Mouse (Mus musculus): Measurements from ENCODE around the gene Odf2. TPM values are rescaled to one million over a fixed set of nuclear protein-coding genes. Genes with fewer than 3 reads are reported as not detected.
"Not testable (repeated sequence)": the region's sequence is repeated elsewhere in the genome, so short reads cannot be mapped to it uniquely, and the experiment has no call there.

The Odf2 gene
- total RNA-seq, 1 experiment from 2014 or later: 66.3 TPM

DNA sequence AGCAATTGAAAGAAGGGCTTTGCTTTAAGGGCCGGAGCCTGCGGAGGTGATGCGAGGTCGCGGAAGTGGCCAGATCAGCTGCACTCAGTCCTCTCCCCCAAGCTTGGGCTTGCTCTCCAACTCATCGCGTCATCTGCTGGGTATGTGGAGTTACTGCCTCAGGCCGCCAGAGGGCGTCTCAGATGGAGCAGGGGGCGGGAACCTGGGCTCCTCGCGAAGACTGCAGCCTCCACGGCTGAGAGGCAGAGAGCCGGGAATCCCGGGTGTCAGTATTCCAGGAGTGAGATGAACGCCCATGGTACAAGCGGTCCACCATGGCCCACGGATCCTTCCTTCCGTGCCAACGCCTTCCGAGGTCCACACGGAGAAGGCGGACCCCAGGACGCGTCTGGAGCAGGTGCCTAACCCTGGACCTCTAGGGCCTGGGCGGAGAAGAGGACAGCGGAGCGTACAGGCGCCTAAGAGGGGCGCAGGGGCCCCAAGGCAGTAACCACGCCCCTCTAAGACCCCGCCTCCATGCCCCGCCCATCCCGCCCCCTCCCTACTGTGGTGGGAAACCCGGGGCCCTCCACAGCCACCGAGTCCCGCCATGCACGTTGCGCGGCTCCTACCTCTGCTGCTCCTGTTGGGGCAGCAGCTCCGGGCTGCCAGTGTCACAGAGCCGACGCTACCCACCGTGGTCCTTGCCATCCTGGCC lies 19.9 kb upstream of the Odf2 start, which contains the start of gene Cercam:
Gene Cercam (plus strand): TSS at position 216 of the 697 bp plus-strand sequence.
- peak; percentile 86 for DNase-seq

DNA sequence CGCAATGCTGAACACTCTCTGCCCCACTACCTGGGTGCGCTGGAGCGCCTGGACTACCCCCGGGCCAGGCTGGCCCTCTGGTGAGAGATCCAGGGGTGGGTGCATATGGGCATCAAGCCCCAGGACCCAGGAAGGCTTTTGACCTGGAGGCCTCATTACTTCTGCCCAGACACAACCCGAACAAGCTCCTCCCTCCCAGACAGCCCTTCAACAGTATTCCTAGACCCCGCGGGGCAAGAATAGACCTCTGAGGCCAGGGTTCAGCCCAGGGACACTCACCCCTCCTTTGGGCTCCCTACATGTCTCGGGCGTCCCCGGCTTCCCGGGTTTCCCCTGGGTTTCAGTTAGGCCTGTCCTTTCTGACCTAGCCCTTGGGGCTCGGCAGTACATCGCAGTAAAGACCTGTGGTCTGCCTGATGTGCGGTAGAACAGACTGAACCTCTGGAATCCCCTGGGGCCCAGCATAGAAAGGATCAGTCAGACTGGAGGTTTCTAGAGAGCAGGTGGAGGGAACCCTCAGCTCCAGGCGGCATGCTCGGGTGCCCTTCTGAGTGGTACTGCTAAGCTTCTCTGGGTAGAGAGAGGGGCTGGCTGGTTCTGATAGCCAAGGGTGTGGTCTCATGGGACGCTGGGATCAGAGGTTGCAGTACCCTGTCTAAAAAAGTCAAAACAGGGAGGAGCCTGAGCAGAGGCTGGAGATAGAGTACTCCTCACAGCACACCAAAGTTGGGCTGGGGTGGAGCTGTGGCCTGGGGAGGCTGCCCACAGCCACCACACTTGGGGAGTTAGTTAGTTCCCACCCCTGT lies 19.2 kb upstream of the Odf2 start:
- no peak for DNase-seq

DNA sequence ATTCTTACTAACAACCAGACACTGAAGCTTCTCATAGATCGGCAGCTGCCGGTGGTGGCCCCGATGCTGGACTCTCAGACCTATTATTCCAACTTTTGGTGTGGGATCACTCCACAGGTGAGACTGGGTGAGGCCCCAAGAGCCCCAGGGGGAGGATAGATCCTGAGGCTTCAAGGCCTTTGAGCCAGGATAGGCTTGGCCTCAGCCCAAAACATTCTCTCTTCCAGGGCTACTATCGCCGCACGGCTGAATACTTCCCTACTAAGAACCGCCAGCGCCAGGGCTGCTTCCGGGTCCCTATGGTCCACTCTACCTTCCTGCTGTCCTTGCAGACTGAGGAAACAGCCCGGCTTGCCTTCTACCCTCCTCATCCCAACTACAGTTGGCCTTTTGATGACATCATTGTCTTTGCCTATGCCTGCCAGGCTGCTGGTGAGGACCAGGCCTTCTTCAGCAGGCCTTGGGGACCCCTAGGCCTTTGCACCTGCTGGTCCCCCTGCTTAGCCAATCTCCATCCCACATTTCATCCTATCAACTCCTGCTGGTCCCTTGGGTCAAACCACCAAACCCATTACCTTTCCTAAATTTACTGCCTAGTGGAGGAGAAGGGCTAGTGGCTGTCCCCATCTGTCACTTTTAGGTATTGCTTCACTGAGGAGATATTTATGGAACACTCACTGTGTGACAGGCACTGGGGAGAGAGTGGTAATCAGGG lies 16.3 kb upstream of the Odf2 start:
- DNase-seq: no peak

DNA sequence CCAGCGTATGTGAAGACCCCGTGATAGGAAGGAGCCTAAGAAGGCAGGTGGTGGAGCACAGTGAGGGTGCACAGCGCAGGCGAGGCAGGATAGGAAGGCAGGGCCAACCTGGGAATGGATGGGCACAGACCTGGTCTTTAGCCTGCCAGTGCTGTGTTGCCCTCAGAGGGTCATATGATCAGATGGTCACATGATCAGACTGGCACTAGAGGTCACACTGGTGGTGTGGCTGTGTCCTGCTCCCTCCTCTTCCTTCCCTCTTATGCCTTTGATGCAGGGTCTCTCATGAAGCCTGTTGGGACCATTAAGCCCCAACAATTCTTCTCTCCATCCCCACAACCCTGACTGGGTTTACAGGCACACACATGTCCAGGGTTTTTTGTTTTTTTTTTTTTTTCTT lies 15.2 kb upstream of the Odf2 start:
- DNase-seq: no peak

DNA sequence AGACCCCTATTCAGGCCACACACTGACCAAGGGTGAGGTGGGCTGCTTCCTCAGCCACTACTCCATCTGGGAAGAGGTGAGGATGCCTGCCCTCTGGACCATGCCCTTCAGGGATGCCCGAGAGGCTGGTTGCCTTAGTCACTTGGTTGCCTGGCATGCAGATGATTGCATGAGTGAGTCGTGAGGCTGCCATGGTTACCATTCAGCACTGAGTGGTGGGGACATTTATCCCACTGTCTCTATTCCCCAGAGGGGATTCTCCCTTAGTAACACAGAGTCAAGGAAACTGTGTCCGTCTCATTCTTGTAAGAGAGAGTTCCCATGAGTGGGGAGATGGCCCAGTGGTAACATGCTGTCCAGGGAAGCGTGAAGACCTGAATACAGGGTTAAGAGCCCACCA lies 11.0 kb upstream of the Odf2 start:
- no peak for DNase-seq

DNA sequence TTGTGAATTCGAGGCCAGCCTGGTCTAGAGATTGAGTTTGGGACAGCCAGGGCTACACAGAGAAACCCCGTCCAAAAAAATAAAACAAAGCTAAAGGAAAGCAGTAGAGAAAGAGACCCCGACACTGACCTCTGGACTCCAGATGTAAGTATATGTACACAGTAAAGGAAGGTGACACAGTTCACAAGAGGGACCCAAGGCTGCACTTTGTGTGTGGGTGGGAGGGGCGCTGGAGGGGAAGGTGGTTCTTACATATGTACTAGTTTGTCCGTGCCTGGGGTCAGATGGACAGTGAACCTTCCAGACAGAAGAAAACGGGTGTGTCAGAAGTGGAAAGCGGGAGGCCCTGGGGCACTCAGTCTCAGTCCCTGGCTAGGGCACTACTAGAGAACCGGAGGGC lies 9.8 kb upstream of the Odf2 start:
- DNase-seq: no peak

DNA sequence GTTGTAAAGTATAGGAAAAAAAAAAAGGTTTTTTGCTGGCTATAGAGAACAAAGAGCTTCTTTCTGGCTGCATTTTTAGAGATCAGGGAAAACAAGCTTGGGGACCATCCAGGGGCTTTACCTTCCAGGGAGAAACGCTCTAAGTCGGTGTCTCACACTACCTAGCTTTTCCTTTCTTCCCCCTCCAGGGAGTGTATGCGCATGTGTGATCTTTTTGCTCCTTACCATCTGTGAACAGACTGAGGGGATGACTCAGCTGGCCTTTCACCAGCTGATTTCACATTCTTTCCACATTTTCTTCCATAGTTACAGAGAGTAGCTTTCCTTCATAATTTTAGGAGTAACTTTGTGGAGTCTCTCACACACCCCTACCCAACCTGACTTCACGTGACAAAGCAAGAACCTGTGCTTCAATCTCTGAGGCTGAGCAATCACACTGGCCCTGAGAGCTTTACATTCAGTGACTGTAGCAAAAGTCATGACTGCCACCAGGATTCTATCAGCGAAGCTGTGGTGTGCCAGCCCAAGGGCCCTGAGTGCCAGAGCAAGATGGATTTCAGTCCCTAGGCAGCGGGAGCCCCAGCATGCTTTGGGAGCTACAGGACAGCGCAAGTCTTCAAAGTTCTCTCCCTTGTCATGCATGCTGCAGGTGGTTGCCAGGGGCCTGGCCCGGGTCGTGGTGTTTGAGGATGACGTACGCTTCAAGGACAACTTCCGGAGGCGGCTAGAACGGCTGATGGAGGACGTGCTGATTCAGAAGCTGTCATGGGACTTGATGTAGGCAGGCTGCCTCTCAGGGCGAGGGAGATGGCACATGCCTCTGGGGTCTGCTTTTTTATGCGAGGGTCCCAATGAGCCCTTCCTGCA lies 8.8 kb upstream of the Odf2 start:
- DNase-seq: peak; percentile 74

DNA sequence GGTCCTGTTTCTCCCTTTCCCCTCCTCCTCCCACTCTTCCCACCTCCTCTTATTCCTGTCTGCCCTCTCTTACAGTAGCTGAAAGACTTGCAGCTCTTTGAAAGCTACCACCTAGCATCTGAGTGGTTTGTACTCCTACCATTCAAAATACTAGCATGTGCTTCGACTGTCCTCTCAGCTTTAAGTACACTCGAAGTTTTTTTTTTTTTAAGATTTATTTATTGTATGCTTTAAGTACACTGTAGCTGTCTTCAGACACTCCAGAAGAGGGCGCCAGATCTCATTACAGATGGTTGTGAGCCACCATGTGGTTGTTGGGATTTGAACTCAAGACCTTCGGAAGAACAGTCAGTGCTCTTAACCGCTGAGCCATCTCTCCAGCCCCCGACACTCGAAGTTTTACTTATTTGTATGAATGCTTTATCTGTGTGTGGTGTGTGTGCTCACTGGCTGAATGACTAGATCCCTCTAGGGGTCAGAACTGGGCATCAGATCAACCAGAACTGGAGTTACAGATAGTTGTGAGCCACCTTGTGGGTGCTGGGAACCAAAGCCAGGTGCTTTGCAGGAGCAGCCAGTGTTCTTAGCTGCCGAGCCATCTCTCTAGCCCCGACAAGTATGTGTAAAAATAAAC lies 2.2 kb upstream of the Odf2 start:
- not testable (repeated sequence) for DNase-seq

DNA sequence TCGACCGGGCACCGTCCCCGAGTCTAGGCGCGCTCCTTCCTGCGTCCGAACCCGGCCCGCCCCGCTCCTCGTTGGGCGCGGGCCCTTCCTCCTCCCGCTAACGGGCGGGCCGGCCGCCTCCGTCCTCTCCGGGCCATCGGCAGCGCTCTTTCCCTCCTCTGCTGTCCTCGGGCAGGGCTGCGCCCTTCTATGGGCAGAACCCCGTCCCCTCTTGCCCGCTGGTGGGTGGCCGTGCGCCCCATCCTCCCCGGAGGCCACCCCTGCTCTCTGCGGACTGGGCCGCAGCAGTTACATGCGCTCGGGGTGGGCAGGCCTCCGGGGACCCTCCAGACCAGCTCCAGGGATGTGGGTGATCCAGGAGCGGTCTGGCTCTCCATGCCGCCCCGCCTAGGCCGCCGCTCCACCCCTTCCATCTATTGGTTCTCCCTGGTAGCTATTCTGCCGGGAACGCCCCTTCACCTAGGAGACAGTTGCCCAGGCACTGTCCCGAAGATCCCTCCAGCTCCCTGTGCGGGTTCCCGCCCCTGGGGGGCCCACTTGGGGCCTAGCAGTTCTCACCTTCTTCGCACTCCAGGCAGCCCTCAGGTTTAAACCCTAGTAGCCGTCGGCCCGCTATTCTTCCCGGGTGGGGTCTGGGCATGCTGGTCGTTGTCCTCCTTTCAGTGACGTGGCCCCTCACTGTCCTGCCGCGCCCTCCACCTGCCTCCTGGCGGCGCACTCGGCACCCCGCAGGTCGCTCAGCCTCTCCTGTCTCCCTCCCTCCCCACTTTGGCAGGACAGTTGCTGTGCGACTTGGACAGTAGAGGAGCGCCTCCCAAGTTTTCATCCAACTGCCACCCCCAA lies 1.2 kb downstream of the Odf2 start:
- peak; percentile 88 for DNase-seq

DNA sequence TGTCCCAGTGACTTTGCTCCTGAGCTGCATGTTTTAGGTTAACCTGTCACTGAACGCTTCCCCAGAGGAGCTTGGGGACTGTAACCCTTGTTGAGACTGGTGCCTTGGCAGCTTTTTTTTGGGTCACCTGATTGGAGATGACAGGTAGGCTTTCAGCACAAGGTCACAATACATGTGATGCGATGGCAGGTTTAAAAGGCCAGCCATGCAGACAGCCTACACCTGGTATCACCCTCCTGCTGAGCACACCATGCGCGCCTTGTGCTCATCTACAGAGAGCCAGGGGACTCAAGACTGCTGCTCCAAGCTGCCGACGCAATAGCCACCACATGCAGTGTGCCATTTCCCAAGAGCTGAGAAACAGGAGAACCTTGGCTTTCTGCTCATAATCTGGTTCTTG lies 2.8 kb downstream of the Odf2 start:
- DNase-seq: no peak

DNA sequence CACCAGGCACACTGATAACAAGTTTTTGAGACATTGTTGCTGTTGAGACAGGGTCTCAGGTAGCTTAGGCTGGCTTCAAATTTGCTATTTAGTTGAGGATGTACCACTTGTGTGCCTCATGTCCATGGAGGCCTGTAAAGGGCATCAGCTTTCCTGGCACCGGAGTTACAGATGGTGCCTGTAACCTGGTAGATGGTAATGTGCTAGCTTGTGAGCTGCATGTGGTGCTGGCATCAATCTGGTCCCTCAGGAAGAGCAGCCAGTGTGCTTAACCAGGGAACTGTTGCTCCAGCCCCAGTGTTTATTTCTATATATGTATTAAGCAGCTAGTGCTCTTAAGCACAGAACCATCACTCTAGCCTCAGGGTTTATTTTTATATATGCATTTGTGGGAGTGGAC lies 7.0 kb downstream of the Odf2 start:
- DNase-seq: no peak

DNA sequence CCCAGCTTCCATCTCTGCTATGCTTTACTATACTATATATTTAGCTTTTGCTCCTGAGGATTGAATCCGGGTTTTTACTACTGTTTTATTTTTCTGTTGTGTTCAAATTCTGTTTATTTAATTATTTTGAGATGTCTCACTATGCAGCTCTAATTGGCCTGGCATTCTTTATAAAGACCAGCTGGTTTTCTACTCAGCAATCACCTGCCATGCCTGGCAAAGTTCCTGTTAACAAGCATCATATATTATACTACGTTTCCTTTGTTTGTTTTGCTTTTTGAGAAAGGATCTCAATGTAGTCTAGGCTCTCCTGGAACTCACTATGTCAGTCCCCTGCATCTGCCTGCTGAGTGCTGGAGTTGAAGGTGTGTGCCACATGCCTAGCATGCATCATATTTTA lies 8.3 kb downstream of the Odf2 start:
- no peak for DNase-seq

DNA sequence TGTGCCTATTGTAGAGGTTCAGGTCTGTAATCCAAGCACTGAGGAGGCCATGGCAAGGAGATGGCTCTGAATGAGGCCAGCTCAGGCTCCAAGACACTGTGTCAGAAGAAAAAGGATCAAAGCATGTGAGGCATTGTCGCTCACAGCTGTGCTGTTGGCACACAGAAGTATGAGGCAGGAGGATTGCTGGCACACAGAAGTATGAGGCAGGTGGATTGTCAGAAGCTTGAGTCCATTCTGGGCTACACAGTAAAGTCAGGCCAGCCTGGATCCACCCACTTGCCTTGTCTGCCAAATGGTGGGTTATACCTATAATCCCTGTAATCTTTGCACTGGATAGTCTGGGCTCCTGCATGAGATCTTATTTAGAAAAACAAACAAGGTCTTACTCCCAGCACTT lies 9.1 kb downstream of the Odf2 start:
- no peak for DNase-seq

DNA sequence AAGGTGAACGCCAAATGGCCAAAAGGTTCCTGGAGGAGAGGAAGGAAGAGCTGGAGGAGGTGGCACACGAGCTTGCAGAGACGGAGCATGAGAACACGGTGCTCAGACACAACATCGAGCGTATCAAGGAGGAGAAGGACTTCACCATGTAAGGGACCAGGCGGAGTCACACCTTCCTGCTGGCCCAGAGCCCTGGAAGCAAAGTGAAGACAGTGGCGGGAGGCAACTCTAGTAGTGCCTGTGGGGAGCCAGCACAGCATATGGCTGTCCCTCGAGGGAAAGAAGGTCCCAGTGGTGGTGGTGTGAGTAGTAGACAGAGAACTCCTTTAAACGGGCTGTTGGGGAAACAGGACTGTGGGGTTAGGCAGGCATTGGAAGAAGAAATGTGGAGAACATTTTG lies 13.2 kb downstream of the Odf2 start:
- no peak for DNase-seq

DNA sequence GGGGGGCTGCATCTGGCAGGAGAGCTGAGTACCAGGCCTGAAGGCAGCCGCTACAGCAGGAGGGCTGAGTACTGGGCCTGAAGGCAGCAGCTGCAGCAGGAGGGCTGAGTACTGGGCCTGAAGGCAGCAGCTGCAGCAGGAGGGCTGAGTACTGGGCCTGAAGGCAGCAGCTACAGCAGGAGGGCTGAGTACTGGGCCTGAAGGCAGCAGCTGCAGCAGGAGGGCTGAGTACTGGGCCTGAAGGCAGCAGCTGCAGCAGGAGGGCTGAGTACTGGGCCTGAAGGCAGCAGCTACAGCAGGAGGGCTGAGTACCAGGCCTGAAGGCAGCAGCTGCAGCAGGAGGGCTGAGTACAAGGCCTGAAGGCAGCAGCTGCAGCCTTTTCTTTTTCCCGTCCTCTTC lies 19.1 kb downstream of the Odf2 start:
- DNase-seq: not testable (repeated sequence)

DNA sequence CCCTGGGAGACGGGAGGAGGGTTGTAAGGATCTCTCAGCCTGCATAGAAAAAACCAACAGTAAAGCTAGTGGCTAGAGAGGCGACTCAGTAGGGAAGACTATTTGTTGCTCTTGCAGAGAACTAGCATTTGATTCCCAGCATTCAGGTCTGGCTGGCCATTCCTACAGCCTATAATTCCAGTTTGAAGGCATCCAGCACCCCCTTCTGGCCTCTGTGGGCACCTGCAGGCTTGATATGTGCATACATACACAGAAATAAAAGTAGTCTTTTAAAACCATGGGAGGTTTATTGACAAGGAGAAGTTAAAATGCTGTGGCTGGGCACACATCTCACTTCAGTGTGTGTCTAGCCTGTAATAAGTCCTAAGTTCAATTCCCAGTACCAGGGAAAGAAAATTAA lies 21.0 kb downstream of the Odf2 start:
- DNase-seq: no peak

DNA sequence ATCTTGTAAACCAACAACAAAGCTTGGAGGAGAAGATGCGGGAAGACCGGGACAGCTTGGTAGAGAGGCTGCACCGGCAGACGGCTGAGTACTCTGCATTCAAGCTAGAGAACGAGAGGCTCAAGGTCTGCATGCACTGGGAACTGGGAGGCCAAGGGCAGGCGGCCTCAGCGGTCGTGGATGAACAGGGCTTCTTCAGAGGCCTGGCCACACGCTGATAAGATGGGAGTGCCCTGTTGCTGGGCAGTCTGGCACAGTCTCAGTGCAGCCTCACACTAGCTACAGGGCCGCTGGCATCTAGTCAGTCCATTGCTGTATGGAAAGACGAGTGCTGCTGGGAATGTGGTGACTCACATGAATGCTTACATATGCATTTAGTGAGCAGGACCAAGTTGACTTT lies 28.6 kb downstream of the Odf2 start:
- DNase-seq: peak; percentile 47

DNA sequence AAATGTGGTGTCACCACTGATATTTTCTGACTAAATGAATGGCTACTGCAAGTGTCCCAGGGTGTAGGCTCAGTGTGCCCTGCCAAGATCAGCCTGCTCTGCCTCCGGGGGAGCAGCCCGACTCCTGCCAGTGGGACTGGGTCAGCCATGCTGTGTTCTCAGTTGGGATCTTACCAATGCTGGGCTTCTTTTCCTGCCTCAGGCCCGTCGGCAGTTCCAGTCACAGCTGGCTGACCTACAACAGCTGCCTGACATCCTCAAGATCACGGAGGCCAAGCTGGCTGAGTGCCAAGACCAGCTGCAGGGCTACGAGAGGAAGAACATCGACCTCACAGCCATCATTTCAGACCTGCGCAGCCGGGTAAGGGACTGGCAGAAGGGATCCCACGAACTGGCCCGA lies 33.0 kb downstream of the Odf2 start:
- DNase-seq: peak; percentile 59

DNA sequence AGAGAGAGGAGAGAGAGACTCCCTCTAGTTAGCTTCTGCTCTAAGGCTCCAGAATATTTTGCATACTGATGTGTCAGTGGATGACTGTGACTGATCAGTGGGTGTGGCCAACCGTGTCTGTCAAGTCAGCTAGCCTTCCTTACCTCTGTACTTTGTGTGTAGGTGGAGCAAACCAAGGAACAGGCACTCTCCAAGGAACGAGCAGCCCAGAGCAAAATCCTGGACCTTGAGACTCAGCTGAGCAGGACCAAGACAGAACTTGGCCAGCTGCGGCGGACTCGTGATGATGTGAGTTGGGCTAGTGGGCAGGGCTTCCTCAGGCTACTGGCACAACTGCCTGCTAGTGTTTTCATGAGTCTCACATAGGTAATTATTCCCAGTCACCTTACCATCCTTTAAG lies 37.5 kb downstream of the Odf2 start:
- DNase-seq: no peak

DNA sequence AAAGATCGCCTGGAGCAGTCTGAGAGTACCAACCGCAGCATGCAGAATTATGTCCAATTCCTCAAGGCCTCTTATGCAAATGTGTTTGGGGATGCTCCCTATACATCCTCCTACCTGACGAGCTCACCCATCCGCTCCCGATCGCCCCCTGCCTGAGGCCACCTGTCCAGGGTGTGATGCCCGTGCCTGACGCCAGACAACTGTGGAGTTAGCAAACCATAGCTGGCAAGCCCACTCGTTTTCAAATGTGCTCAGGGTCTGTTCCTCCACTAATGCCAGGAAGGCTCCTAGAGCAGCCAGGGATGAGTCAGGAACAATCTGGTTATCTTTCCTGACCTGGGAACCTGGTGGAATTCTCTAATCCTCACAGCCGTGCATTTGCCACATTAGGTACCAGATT lies 41.5 kb downstream of the Odf2 start:
- DNase-seq: peak; percentile 36

DNA sequence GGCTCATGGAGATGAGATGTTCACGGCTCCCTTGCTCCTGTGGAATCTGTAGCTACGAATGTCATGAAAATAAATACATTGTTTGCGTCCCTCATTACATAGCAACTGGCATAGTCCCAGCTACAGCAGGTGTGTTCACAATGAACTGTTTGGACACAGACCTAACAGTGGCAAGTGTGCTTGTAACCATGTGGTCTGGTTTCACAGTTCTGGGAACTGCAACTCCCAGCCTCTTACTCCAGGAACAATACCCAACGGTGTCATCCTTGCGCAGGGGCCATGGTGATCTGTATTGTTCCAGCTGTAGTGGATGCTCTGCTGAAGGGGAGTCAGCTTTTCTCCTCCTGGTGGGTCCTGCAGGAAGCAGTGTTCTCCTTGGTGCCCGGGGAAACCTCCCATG lies 42.2 kb downstream of the Odf2 start:
- no peak for DNase-seq

Data from adrenal gland, postnatal 25 days (tissue).